Mouse (Mus musculus) hindbrain, embryonic 11.5 days (tissue): Measurements from ENCODE around the gene Plod3. TPM values are rescaled to one million over a fixed set of nuclear protein-coding genes. Genes with fewer than 3 reads are reported as not detected.

Experiments
- microRNA counts: library from miRNA; unstranded; fragments of <30 nt; microRNA quantifications from one replicate; lab custom pipeline; 2015
- polyA plus RNA-seq: library from polyadenylated mRNA; unstranded; fragments of >200 nt; fragmentation: Nextera tagmentation; extraction: Ambion mirVana; gene quantifications from 2 replicates; pipeline ENCODE4 v1.2.1, GENCODE M21; 2014

The Plod3 gene
- polyA plus RNA-seq, 1 experiment from 2014 or later = 32.4 TPM

MicroRNAs encoded within 50 kb of the gene (microRNA counts, 519-probe panel; counts per million panel counts)
- not detected for microRNA mmu-miR-702 (lab: Ali Mortazavi, UCI)

Other genes starting within 250 kb of the Plod3 start
- 30.9 and 35.9 TPM in 2 replicates for gene Col26a1, start 103.8 kb upstream of the Plod3 start, polyA plus RNA-seq
- gene Ift22, start 78.9 kb upstream of the Plod3 start, polyA plus RNA-seq = 119 TPM in 2 replicates
- gene Fis1, start 33.7 kb upstream of the Plod3 start, polyA plus RNA-seq = 340 and 348 TPM in 2 replicates
- gene Cldn15, start 20.4 kb upstream of the Plod3 start, polyA plus RNA-seq = 0.32 TPM in 1 of 2 replicates, not detected in the other
- 92.8 and 106 TPM in 2 replicates for gene Znhit1, start 1.0 kb downstream of the Plod3 start, polyA plus RNA-seq
- gene Vgf, start 39.4 kb downstream of the Plod3 start, polyA plus RNA-seq = 0.14 and 1.2 TPM in 2 replicates
- 154 and 169 TPM in 2 replicates for gene Ap1s1, start 59.1 kb downstream of the Plod3 start, polyA plus RNA-seq
- gene Serpine1, start 85.2 kb downstream of the Plod3 start, polyA plus RNA-seq = 0.27 and 0.37 TPM in 2 replicates
- gene Trim56, start 129.2 kb downstream of the Plod3 start, polyA plus RNA-seq = 5.5 and 7.1 TPM in 2 replicates
- gene Muc3, start 162.3 kb downstream of the Plod3 start, polyA plus RNA-seq = not detected in 2 replicates
- 0.14 TPM in 1 of 2 replicates, not detected in the other for gene Muc3a, start 225.4 kb downstream of the Plod3 start, polyA plus RNA-seq